Mouse (Mus musculus) skeletal muscle tissue, adult 2 months (tissue): ENCODE data around the gene Igdcc3.

ENCODE experiments used
- DNase-seq: peaks from one replicate; pipeline ENCODE4 v3.0.0-alpha.2; 2012; ENCODE audit warnings: low read depth, low spot score

The Igdcc3 gene

GRCm38 (mm10) chr9:65140491-65140890 lies 498 bp upstream of the Igdcc3 start:
- DNase-seq: no peak

- DNase-seq: no peak
Observed at GRCm38 (mm10) chr9:65141306-65141975, 452 bp downstream of the Igdcc3 start.

- DNase-seq: no peak
Observed at GRCm38 (mm10) chr9:65141976-65142318, 958 bp downstream of the Igdcc3 start.

- no peak for DNase-seq
Observed at GRCm38 (mm10) chr9:65142399-65142798, 1.4 kb downstream of the Igdcc3 start.

GRCm38 (mm10) chr9:65146001-65146400 lies 5.0 kb downstream of the Igdcc3 start:
- no peak for DNase-seq

GRCm38 (mm10) chr9:65148507-65148906 lies 7.5 kb downstream of the Igdcc3 start:
- no peak for DNase-seq

- no peak for DNase-seq
Observed at GRCm38 (mm10) chr9:65152711-65153330, 11.8 kb downstream of the Igdcc3 start.

GRCm38 (mm10) chr9:65153331-65153711 lies 12.3 kb downstream of the Igdcc3 start:
- DNase-seq: no peak

- DNase-seq: no peak
Observed at GRCm38 (mm10) chr9:65154692-65155455, 13.9 kb downstream of the Igdcc3 start.

GRCm38 (mm10) chr9:65156604-65157003 lies 15.6 kb downstream of the Igdcc3 start:
- DNase-seq: no peak

GRCm38 (mm10) chr9:65157631-65158030 lies 16.6 kb downstream of the Igdcc3 start:
- DNase-seq: no peak

- DNase-seq: no peak
Observed at GRCm38 (mm10) chr9:65161188-65161587, 20.2 kb downstream of the Igdcc3 start.

- DNase-seq: no peak
Observed at GRCm38 (mm10) chr9:65161881-65162280, 20.9 kb downstream of the Igdcc3 start.

- DNase-seq: no peak
Observed at GRCm38 (mm10) chr9:65162711-65163639, 22.0 kb downstream of the Igdcc3 start.

GRCm38 (mm10) chr9:65164870-65165269 lies 23.9 kb downstream of the Igdcc3 start:
- DNase-seq: no peak

GRCm38 (mm10) chr9:65166386-65166785 lies 25.4 kb downstream of the Igdcc3 start:
- DNase-seq: no peak

GRCm38 (mm10) chr9:65168534-65168933 lies 27.5 kb downstream of the Igdcc3 start:
- no peak for DNase-seq

GRCm38 (mm10) chr9:65168952-65169351 lies 28.0 kb downstream of the Igdcc3 start:
- no peak for DNase-seq

- no peak for DNase-seq
Observed at GRCm38 (mm10) chr9:65172654-65173053, 31.7 kb downstream of the Igdcc3 start.

- DNase-seq: no peak
Observed at GRCm38 (mm10) chr9:65175234-65175938, 34.4 kb downstream of the Igdcc3 start.
